Mouse (Mus musculus) Patski (cell line): ENCODE data around the gene Lrp6. TPM values are rescaled to one million over a fixed set of nuclear protein-coding genes. Genes with fewer than 3 reads are reported as not detected.

Experiments
- ATAC-seq: fragments of 100-300 bp; one replicate; pipeline ENCODE4 v1.8.0; 2021
- CTCF ChIA-PET: fragments of 350-600 bp; sonication (Branson Sonifier 250); formaldehyde crosslinking; loops from one replicate; lab custom pipeline; 2022; ENCODE audit warnings: inconsistent platforms; lab: Charles Lee
- POLR2A ChIA-PET: fragments of 350-600 bp; sonication (Branson Sonifier 250); formaldehyde crosslinking; loops from one replicate; lab custom pipeline; 2022; ENCODE audit warnings: antibody characterized with exemption, inconsistent platforms; lab: Charles Lee
- DNase-seq: peaks from one replicate; pipeline ENCODE4 v3.0.0-alpha.2; 2011; ENCODE audit warnings: low read depth, low spot score
- H3K27me3 ChIP-seq: fragments of 371-371 bp; one replicate; pipeline ENCODE4 v1.5.1; 2021
- CTCF ChIP-seq: fragments of 100-300 bp; IDR thresholded peaks from one replicate; pipeline ENCODE4 v1.5.1; 2021
- in situ Hi-C: fragments of 300-500 bp; cut with MboI; formaldehyde crosslinking; loops from 3 replicates; pipeline ENCODE4 v1.11.1; 2018; ENCODE audit warnings: low pct_unique_long_range_greater_than_20kb, mixed read lengths
- polyA plus RNA-seq: library from polyadenylated mRNA; unstranded; gene quantifications from one replicate; pipeline ENCODE4 v1.2.3, GENCODE M21; 2021

Lrp6 gene
- polyA plus RNA-seq, 1 experiment from 2014 or later = 36.2 TPM

GRCm38 (mm10) chr6:134602371-134603003 is 35.7 kb upstream of the Lrp6 start:
- H3K27me3 ChIP-seq = no peaks in the 10 kb centered on the region
- in situ Hi-C loops = loop anchor here (10.0 to 25.0 kb wide), 2 partner anchors 340 to 638 kb away; no protein-coding TSS in a partner anchor
- DNase-seq (no peak), ATAC-seq (no peak)
- TF ChIP-seq CTCF = no peak
- CTCF ChIA-PET = interaction anchor here (1.2 kb wide), 1 partner anchor 8 kb away, joined by 4 read pairs; no protein-coding TSS in a partner anchor
- POLR2A ChIA-PET = no interaction called here

DNA sequence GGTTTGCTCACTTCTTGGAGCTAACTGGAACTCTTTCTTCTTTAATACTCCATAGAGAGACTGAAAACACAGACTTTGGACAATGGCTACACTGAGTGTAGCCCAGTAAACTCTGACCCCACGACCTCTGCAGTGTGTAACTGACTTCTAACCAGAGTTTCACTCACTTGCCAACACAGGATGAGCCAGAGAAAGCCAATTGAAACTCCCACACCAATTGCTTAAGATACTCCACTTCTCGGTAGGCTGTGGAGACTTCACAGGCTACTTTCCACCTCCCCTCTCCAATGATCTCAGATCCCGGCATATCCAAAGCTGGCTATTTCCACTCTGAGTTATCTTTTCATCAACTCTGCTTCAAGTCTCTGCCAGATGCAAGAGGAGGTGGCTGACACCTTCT is 35.0 kb upstream of the Lrp6 start:
- ATAC-seq (no peak), DNase-seq (no peak)
- ChIA-PET CTCF (interaction anchor here (1.2 kb wide), 1 partner anchor 9 kb away, joined by 4 read pairs; no protein-coding TSS in a partner anchor), POLR2A (no interaction called here)
- in situ Hi-C loops = loop anchor here (10.0 to 25.0 kb wide), 2 partner anchors 339 to 637 kb away; no protein-coding TSS in a partner anchor
- no peaks in the 10 kb centered on the region for H3K27me3 ChIP-seq
- TF ChIP-seq CTCF = no peak

- no peaks in the 10 kb centered on the region for H3K27me3 ChIP-seq
- POLR2A ChIA-PET = interaction anchor here (0.8 kb wide), 1 partner anchor 14 kb away, joined by 3 read pairs; no protein-coding TSS in a partner anchor
- TF ChIP-seq CTCF = no peak
- CTCF ChIA-PET = interaction anchor here (1.2 kb wide), 1 partner anchor 10 kb away, joined by 4 read pairs; no protein-coding TSS in a partner anchor
- DNase-seq = no peak
- no peak for ATAC-seq
- in situ Hi-C loops = loop anchor here (10.0 to 25.0 kb wide), 2 partner anchors 339 to 636 kb away; no protein-coding TSS in a partner anchor
These were observed 34.4 kb upstream of the Lrp6 start for GRCm38 (mm10) chr6:134601130-134601529.

- in situ Hi-C loops = no loop called here
- CTCF ChIA-PET = interaction anchor here (0.8 to 2.6 kb wide), 2 partner anchors 8 to 16 kb away, joined by 3 to 11 read pairs; no protein-coding TSS in a partner anchor
- POLR2A ChIA-PET = no interaction called here
- TF ChIP-seq CTCF = no peak
- no peaks in the 10 kb centered on the region for H3K27me3 ChIP-seq
- DNase-seq (no peak), ATAC-seq (no peak)
These were observed 32.5 kb upstream of the Lrp6 start for GRCm38 (mm10) chr6:134599239-134599638.

- DNase-seq (no peak), ATAC-seq (no peak)
- TF ChIP-seq CTCF = no peak
- CTCF ChIA-PET = interaction anchor here (2.6 kb wide), 1 partner anchor 10 kb away, joined by 11 read pairs; no protein-coding TSS in a partner anchor
- no peaks in the 10 kb centered on the region for H3K27me3 ChIP-seq
- POLR2A ChIA-PET = no interaction called here
- in situ Hi-C loops = no loop called here
These were observed 31.0 kb upstream of the Lrp6 start for GRCm38 (mm10) chr6:134597651-134598229.

- no peak for DNase-seq
- in situ Hi-C loops = no loop called here
- TF ChIP-seq CTCF = no peak
- no peak for ATAC-seq
- POLR2A ChIA-PET = no interaction called here
- CTCF ChIA-PET = interaction anchor here (1.4 kb wide), 1 partner anchor 20 kb away, joined by 3 read pairs; no protein-coding TSS in a partner anchor
- H3K27me3 ChIP-seq = no peaks in the 10 kb centered on the region
These were observed 28.0 kb upstream of the Lrp6 start for GRCm38 (mm10) chr6:134594569-134595442.

DNA sequence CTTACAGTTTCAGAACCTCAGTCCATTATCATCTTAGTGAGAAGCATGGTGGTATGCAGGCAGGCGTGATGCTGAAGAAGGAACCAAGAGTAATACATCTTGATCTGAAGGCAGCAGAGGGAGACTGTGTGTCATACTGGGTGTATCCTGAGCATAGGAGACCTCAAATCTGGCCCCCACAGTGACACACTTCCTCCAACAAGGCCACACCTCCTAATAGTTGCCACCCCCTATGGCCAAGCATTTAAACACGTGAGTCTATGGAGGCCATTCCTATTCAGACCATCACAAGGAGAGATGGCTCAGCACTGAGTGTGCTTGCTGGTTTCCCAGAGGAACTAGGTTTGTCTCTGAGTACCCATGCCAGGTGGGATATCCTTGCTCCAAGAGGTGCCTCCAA is 24.8 kb upstream of the Lrp6 start:
- ChIA-PET POLR2A (no interaction called here), CTCF (no interaction called here)
- DNase-seq (no peak), ATAC-seq (no peak)
- H3K27me3 ChIP-seq = no peaks in the 10 kb centered on the region
- no peak for TF ChIP-seq CTCF
- in situ Hi-C loops = no loop called here

DNA sequence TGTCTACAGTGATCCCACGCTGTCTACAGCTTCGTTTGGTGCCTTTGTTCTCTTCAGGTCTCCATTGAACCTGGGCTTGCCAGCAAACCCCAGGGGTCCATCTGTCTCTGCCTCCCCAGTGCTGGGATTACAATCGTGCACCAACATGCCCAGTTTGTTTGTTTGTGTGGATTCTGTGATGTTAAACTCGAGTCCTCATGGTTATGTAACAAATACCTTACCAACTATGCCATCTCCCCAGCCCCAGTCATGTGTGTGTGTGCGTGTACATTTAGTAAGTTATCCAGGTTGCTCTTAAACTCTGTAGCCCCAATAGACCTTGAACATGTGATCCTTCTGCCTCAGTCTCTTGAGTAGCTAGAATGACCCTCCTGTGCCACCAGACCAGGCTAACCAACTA is 19.5 kb upstream of the Lrp6 start:
- no peak for DNase-seq
- CTCF ChIA-PET = interaction anchor here (0.6 kb wide), 1 partner anchor 446 kb away, joined by 3 read pairs; no protein-coding TSS in a partner anchor
- ATAC-seq = no peak
- in situ Hi-C loops = no loop called here
- H3K27me3 ChIP-seq = peaks cover 4% of the 10 kb centered on the region
- POLR2A ChIA-PET = no interaction called here
- TF ChIP-seq CTCF = no peak

GRCm38 (mm10) chr6:134584616-134585015 is 17.9 kb upstream of the Lrp6 start:
- ChIA-PET POLR2A (interaction anchor here (0.7 kb wide), 1 partner anchor 17 kb away, joined by 3 read pairs; no protein-coding TSS in a partner anchor), CTCF (no interaction called here)
- in situ Hi-C loops = no loop called here
- no peak for TF ChIP-seq CTCF
- DNase-seq = no peak
- H3K27me3 ChIP-seq = peaks cover 4% of the 10 kb centered on the region
- no peak for ATAC-seq

DNA sequence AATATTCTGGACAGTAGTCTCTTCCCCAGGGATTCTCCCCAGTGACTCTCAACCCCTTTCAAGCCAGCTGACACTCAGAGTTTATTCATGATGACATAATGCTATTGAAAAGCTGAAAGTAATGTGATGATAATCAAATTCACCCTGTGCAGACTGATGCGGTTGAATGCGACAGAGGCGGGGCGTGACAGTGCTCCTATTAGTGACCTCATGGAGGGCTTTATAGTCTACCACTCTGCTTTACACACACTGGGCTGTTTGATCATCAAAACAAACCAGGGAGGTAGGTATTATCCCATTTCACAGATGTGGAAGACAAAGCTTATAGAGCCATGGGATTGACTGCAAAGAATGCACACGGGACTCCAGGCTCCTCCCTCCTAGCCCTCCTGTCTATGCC is 15.3 kb upstream of the Lrp6 start:
- no peak for ATAC-seq
- H3K27me3 ChIP-seq = peaks cover 4% of the 10 kb centered on the region
- ChIA-PET POLR2A (interaction anchor here (0.7 kb wide), 1 partner anchor 193 kb away, joined by 3 read pairs; no protein-coding TSS in a partner anchor), CTCF (no interaction called here)
- in situ Hi-C loops = no loop called here
- TF ChIP-seq CTCF = no peak
- DNase-seq = no peak
